Mouse (Mus musculus) heart, postnatal 0 days (tissue): ENCODE data around the gene Imp4. TPM values are rescaled to one million over a fixed set of nuclear protein-coding genes. Genes with fewer than 3 reads are reported as not detected.

Experiments used
- ATAC-seq: fragments of 200-750 bp; cut with Nextera tagmentation; 2 replicates; pipeline ENCODE4 v1.8.0; 2017; ENCODE audit warnings: low read depth, moderate number of reproducible peaks, moderate library complexity; ENCODE audit not compliant: insufficient read depth
- DNase-seq: peaks from one replicate; pipeline ENCODE4 v3.0.0-alpha.2; 2016; ENCODE audit warnings: low spot score
- H3K27ac ChIP-seq: fragments of 300-500 bp; sonication (generic); 2 replicates; pipeline ENCODE4 v1.5.1; 2014; ENCODE audit warnings: low read depth, mild to moderate bottlenecking
- H3K27me3 ChIP-seq: fragments of 300-500 bp; sonication (generic); 2 replicates; pipeline ENCODE4 v1.6.1; 2014; ENCODE audit warnings: low read length, mixed read lengths; ENCODE audit not compliant: control insufficient read depth, insufficient read depth
- H3K36me3 ChIP-seq: fragments of 300-500 bp; sonication (generic); replicated peaks from 2 replicates; pipeline ENCODE4 v1.6.1; 2014; ENCODE audit warnings: low read length, mixed read lengths; ENCODE audit not compliant: control insufficient read depth, insufficient read depth
- H3K4me1 ChIP-seq: fragments of 300-500 bp; sonication (generic); 2 replicates; pipeline ENCODE4 v1.6.1; 2014; ENCODE audit warnings: antibody characterized with exemption; ENCODE audit not compliant: control insufficient read depth, insufficient read depth
- H3K4me2 ChIP-seq: fragments of 300-500 bp; sonication (generic); 2 replicates; pipeline ENCODE4 v1.6.1; 2014; ENCODE audit warnings: low read depth, mild to moderate bottlenecking, low read length, moderate library complexity
- H3K4me3 ChIP-seq: fragments of 300-500 bp; sonication (generic); 2 replicates; pipeline ENCODE4 v1.5.1; 2014; ENCODE audit warnings: low read depth, low read length
- H3K9ac ChIP-seq: fragments of 300-500 bp; sonication (generic); replicated peaks from 2 replicates; pipeline ENCODE4 v1.6.1; 2014; ENCODE audit warnings: low read depth, low read length, mixed read lengths
- H3K9me3 ChIP-seq: fragments of 300-500 bp; sonication (generic); replicated peaks from 2 replicates; pipeline ENCODE4 v1.6.1; 2016; ENCODE audit warnings: low read length; ENCODE audit not compliant: control insufficient read depth
- CTCF ChIP-seq: IDR thresholded peaks from 2 replicates; pipeline ENCODE4 v1.5.1; 2016; ENCODE audit warnings: antibody characterized with exemption, control low read depth, low read depth
- EP300 ChIP-seq: IDR thresholded peaks from 2 replicates; pipeline ENCODE4 v1.6.1; 2016; ENCODE audit warnings: antibody characterized with exemption, low read depth
- WGBS: fragments of 180-500 bp; shearing (Covaris S2); extraction: QIAGEN DNeasy Blood & Tissue Kit; methylation state at CpG from one replicate; pipeline ENCODE4 v1.1.7; 2014; 5-methylcytosine and 5-hydroxymethylcytosine counted together
- polyA plus RNA-seq: library from polyadenylated mRNA; unstranded; fragments of >200 nt; fragmentation: Nextera tagmentation; extraction: Ambion mirVana; gene quantifications from 2 replicates; pipeline ENCODE4 v1.2.1, GENCODE M21; 2015
- total RNA-seq: library from RNA; depleted of rRNA; stranded (reverse); fragments of >200 nt; gene quantifications from 2 replicates; pipeline ENCODE4 v1.2.3, GENCODE M21; 2014; ENCODE audit warnings: low replicate concordance; rRNA removed

Imp4 gene
- total RNA-seq (12.4 and 45.3 TPM in 2 replicates), polyA plus RNA-seq (41.6 and 42.5 TPM in 2 replicates)

DNA sequence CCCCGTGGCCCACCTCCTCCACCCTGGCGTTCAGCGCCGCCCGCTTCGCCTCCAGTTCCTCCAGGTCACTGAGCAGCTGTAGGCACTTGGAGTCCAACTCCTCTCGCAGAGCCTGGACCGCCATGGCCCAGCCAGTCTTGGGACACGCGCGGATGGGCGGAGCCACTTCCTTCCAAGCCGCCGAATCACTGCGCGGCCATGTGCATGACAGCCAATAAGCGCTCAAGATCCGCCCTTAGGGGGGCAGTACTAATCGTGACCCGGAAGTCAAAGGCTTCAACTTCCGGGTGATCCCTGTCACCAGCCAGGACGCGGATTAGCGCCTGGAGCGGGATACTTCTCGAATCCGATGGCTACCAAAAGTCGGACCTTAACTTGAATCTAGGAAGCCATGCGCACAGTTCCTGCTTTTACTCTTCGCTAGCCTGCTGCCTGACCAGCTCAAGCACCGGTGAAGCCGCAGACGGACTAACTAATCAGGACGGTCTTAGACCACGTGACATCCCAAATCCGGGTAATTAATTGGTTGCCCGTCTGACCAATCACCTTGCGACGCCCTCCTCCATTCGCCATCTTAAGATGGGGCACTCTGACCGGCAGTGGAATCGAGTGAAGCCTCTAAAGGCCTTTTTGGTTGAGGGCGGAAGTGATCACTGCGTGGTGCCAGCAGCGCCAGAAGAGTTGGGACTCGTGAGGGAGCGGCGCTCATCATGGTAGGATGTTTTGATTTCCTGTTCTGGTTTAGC is at the start of gene Imp4, which contains the start of gene Ccdc115:
Gene Imp4 (plus strand): TSS at position 637 of the 746 bp plus-strand sequence.
Gene Ccdc115 (minus strand): TSS at position 458 of the 746 bp plus-strand sequence.
- no peaks in the 10 kb centered on the region for H3K27me3 ChIP-seq
- WGBS = under 1% methylated on average over 48 of the region's 48 CpGs
- H3K36me3 ChIP-seq = peaks cover 19% of the 10 kb centered on the region
- H3K4me2 ChIP-seq = peak within 1 kb of the TSS; percentile 94
- DNase-seq (peak; percentile 100), ATAC-seq (peak; percentile 94)
- H3K9ac ChIP-seq = peak within 1 kb of the TSS; percentile 72
- TF ChIP-seq EP300 = peak; percentile 27
- no peak for TF ChIP-seq CTCF
- H3K9me3 ChIP-seq = no peaks in the 10 kb centered on the region
- H3K27ac ChIP-seq = peak within 1 kb of the TSS; percentile 77
- H3K4me3 ChIP-seq = peak within 1 kb of the TSS; percentile 61
- H3K4me1 ChIP-seq = peaks cover 10% of the 10 kb centered on the region

DNA sequence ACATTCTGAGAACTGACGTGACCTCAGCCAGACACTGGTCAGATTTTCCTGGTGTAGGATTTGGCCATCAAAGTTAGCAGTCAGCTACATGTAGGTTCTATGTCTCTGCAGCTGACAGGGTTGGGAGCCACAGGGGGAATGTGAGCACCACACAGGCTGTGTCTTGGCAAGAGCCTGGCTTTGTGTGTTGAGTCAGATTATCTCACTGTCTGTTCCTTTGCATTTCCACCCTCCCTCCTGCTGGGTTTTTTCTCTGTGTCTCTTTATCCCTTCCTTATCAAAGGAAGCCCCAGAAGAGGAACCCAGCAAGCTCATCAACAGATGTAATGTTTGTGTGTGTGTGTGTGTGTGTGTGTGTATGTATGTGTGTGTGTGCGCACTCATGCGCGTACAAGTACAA is 43.3 kb upstream of the Imp4 start:
- ATAC-seq (no peak), DNase-seq (no peak)
- no peaks in the 10 kb centered on the region for H3K36me3 ChIP-seq
- no peak overlapping the region for H3K9ac ChIP-seq
- H3K27me3 ChIP-seq = no peaks in the 10 kb centered on the region
- no peak overlapping the region for H3K4me2 ChIP-seq
- H3K4me3 ChIP-seq = no peak overlapping the region
- 70% methylated on average over 4 of the region's 4 CpGs for WGBS
- H3K9me3 ChIP-seq = no peaks in the 10 kb centered on the region
- 0 out of 2 replicates have a peak, but pooled peaks cover 2% of the 10 kb centered on the region for H3K4me1 ChIP-seq
- H3K27ac ChIP-seq = no peak overlapping the region
- TF ChIP-seq EP300 (no peak), CTCF (no peak)

DNA sequence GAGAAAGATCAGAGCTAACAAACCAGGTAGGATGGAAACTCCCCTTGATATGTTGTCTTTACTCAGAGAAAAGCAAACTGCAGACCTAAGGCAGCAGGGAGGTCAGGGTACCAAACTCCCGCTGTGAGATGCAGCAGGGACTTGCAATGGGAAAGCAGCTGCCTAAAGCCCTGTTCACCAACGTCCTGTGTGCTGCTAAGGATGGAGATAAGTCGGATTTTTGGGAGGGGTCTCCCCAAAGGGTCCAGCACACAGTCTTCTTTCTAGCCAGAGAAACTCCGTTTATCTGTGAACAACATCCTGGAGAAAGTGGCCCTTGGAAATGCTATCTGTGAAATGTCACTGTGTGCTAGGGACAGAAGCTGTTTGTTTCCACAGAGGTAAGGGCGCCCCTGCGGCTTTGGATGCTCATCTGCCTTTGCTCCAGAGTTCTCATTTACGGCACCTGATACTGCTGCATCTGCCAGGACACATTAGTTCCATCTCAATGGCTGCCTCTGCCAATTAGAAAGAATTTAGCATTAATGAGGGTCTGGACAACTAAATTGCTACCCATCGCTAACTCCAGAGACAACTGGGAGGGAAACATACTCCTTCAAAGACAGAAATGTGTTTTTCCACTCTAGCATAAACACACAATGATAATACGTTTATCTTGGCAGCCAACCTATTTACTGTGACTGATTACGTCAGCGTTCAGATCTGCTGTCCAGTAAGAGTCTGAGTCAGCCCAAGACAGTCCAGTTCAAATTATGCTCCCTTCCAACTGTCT is 40.3 kb upstream of the Imp4 start:
- no peak overlapping the region for H3K27ac ChIP-seq
- no peaks in the 10 kb centered on the region for H3K4me1 ChIP-seq
- WGBS = 33% methylated on average over 11 of the region's 11 CpGs
- no peaks in the 10 kb centered on the region for H3K9me3 ChIP-seq
- no peaks in the 10 kb centered on the region for H3K27me3 ChIP-seq
- H3K36me3 ChIP-seq = no peaks in the 10 kb centered on the region
- H3K9ac ChIP-seq = no peak overlapping the region
- TF ChIP-seq CTCF (no peak), EP300 (no peak)
- DNase-seq = peak; percentile 63
- no peak overlapping the region for H3K4me2 ChIP-seq
- H3K4me3 ChIP-seq = no peak overlapping the region
- peak; percentile 24; the same call in 1 of the 2 replicates for ATAC-seq

DNA sequence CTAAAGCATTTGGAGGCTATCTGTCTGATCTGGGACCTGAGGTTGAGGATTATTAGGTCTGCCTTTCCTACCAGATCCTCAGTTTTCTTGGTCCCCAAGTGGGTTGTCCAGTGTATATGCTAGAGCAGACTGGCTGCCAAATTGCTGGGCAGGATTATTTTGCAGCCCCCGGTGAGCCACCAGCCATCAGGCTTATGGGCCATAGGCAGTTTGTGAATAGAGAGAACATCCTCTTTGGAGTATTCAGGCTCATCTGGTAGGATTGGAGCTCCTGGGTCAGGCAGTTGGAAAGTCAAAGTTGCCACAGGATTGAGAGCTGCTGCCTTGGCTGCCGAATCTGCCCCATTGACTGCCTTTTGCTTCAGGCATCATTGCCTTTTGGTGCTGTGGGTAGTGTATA is 11.2 kb upstream of the Imp4 start:
- TF ChIP-seq CTCF (no peak), EP300 (no peak)
- Histone ChIP-seq H3K36me3 (peaks cover 6% of the 10 kb centered on the region; the same call in 1 of the 2 replicates), H3K4me2 (no peak overlapping the region), H3K4me1 (no peaks in the 10 kb centered on the region), H3K27ac (no peak overlapping the region), H3K4me3 (no peak overlapping the region), H3K9ac (no peak overlapping the region), H3K27me3 (no peaks in the 10 kb centered on the region), H3K9me3 (no peaks in the 10 kb centered on the region)
- DNase-seq (no peak), ATAC-seq (no peak)
- WGBS = 89% methylated on average over 2 of the region's 2 CpGs

GRCm38 (mm10) chr1:34429281-34429680 is 10.4 kb upstream of the Imp4 start:
- Histone ChIP-seq H3K9me3 (no peaks in the 10 kb centered on the region), H3K36me3 (peaks cover 6% of the 10 kb centered on the region; the same call in 1 of the 2 replicates), H3K4me1 (peaks cover 6% of the 10 kb centered on the region), H3K27me3 (no peaks in the 10 kb centered on the region), H3K9ac (no peak overlapping the region), H3K27ac (no peak overlapping the region), H3K4me3 (no peak overlapping the region), H3K4me2 (no peak overlapping the region)
- 96% methylated on average over 4 of the region's 4 CpGs for WGBS
- TF ChIP-seq CTCF = no peak
- DNase-seq (no peak), ATAC-seq (no peak)
